Comparison of ENCODE assay signal across 11 mouse cellular contexts in the genomic region with DNA sequence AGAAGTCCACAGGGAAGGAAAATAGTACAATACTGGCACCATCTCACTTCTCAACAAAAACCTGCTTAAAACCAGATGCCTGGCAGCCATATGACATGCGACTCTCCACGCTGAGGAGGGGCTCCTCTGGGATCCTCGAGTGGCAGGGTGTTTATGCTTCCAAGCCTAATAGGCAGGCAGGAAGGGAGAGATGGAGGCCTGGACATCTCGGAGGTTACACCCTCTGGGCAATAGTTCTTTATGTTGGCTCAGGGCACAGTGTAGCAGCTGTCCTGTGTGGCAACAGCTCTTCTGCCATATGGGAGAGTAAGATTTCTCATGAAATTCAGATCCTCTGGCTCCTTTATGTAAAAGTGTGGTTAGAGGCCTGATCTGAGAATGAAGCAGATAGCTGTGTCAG. TPM values are rescaled to one million over a fixed set of nuclear protein-coding genes. Genes with fewer than 3 reads are reported as not detected.
DNase-seq lines count a peak whose midpoint lies in the region; ATAC-seq lines count a peak whose summit lies in the region.
"Had no signal": no experiment of that assay in that cellular context is flagged by ENCODE, and none has a peak within 500 bp of the region (broad histone marks: within the 10 kb centered on the region; RNA-seq: fewer than 3 reads in every experiment).

No protein-coding gene starts in this region.

- H3K27me3 ChIP-seq in embryonic facial prominence, embryonic 15.5 days, result no peaks in the 10 kb centered on the region
- H3K27me3 ChIP-seq in hindbrain, embryonic 14.5 days (ENCODE audit: control insufficient read depth, insufficient read depth, low read length), result no peaks in the 10 kb centered on the region

- H3K4me1 ChIP-seq in embryonic facial prominence, embryonic 15.5 days, result peaks cover 13% of the 10 kb centered on the region
- peaks cover 11% of the 10 kb centered on the region for H3K4me1 ChIP-seq in hindbrain, embryonic 14.5 days (replicated peaks; ENCODE audit: control insufficient read depth, insufficient read depth, low read length)

- H3K9ac ChIP-seq in embryonic facial prominence, embryonic 15.5 days, result no peak overlapping the region
- H3K9ac ChIP-seq in hindbrain, embryonic 14.5 days, result no peak overlapping the region

- H3K4me3 ChIP-seq in embryonic facial prominence, embryonic 15.5 days (replicated peaks), result no peak overlapping the region
- H3K4me3 ChIP-seq in hindbrain, embryonic 14.5 days (replicated peaks; ENCODE audit: low read length), result no peak overlapping the region

- H3K27ac ChIP-seq in embryonic facial prominence, embryonic 15.5 days (replicated peaks), result peak overlapping the region; percentile 1; the same call in 1 of the 2 replicates
- H3K27ac ChIP-seq in hindbrain, embryonic 14.5 days, result peak overlapping the region; percentile 60; the same call in 1 of the 2 replicates

- DNase-seq in 3T3-L1 (ENCODE audit: low read depth, low spot score) (peak; percentile 29), NIH3T3 (ENCODE audit: low read depth) (peak; percentile 38)
- peak; percentile 38 for DNase-seq in hindbrain, embryonic 14.5 days (ENCODE audit: low spot score)
- DNase-seq in heart, adult 8-10 months (ENCODE audit: low spot score), result no peak
- DNase-seq in right cerebral cortex, postnatal 4 days, result no peak
- DNase-seq: gastrocnemius, postnatal 36 days; liver had no signal

- 16% methylated on average over 4 of the region's 4 CpGs for WGBS in embryonic facial prominence, embryonic 15.5 days
- 20% methylated on average over 4 of the region's 4 CpGs for WGBS in hindbrain, embryonic 14.5 days

- no peaks in the 10 kb centered on the region for H3K9me3 ChIP-seq in embryonic facial prominence, embryonic 15.5 days (replicated peaks)
- H3K9me3 ChIP-seq in hindbrain, embryonic 14.5 days (ENCODE audit: control insufficient read depth, low read length), result no peaks in the 10 kb centered on the region

- ATAC-seq in embryonic facial prominence, embryonic 15.5 days (ENCODE audit: insufficient number of reproducible peaks, low FRiP score, low TSS enrichment, low read depth), result peak; percentile 72; the same call in 1 of the 2 replicates
- ATAC-seq in hindbrain, embryonic 14.5 days (ENCODE audit: low FRiP score), result peak; percentile 85; the same call in 1 of the 2 replicates
- ATAC-seq in megakaryocyte-erythroid progenitor cell, adult 5-6 weeks (replicated peaks; ENCODE audit: low FRiP score, low TSS enrichment, poor library complexity, severe bottlenecking), result no peak
- ATAC-seq: activated CD4-positive, CD25-positive, alpha-beta regulatory T cell, adult 4 months; lung, postnatal 0 days had no signal

- H3K36me3 ChIP-seq in embryonic facial prominence, embryonic 15.5 days, result no peaks in the 10 kb centered on the region
- H3K36me3 ChIP-seq in hindbrain, embryonic 14.5 days (replicated peaks; ENCODE audit: control insufficient read depth, insufficient read depth), result no peaks in the 10 kb centered on the region

- H3K4me2 ChIP-seq in embryonic facial prominence, embryonic 15.5 days (replicated peaks), result no peak overlapping the region
- no peak overlapping the region for H3K4me2 ChIP-seq in hindbrain, embryonic 14.5 days (replicated peaks)

RNA-seq across cellular contexts. Expression of gene Akap6, which starts 24.2 kb away (rescaled TPM):
- polyA plus RNA-seq in embryonic facial prominence, embryonic 15.5 days (2015; fragmentation: Nextera tagmentation; extraction: Ambion mirVana), result 2.2 and 3.2 TPM in 2 replicates
- polyA plus RNA-seq in hindbrain, embryonic 14.5 days (2014; fragmentation: Nextera tagmentation; extraction: Ambion mirVana), result 38.1 and 39.0 TPM in 2 replicates
- total RNA-seq in megakaryocyte-erythroid progenitor cell, adult 5-6 weeks (2014; fragmentation: Nextera tagmentation), result 0.13 TPM in 1 of 2 replicates, not detected in the other
- total RNA-seq in megakaryocyte-erythroid progenitor cell, adult 5-6 weeks (2017), result 0.15 and 0.52 TPM in 2 replicates
- 100 to 1,000 TPM in 3 of 4 experiments, 10 to 100 TPM in 1; 99.5 to 139 (median 123) TPM for total RNA-seq in heart, adult 8-10 months (2022)

Comparison
In these comparisons a context has a peak if more than half of its experiments do, and no peak if none do; other contexts are left out.
1. DNase-seq: peak in 3T3-L1 (single experiment), NIH3T3 (single experiment) and hindbrain, embryonic 14.5 days (single experiment); none in heart, adult 8-10 months (single experiment) and right cerebral cortex, postnatal 4 days (single experiment).
2. RNA of gene Akap6, which starts 24.2 kb away (total RNA-seq): 99.5 to 139 TPM in heart, adult 8-10 months; 0.13 to 0.52 TPM in megakaryocyte-erythroid progenitor cell, adult 5-6 weeks; every median in the first group is over 10 times any median in the second.